Mouse (Mus musculus): ENCODE results near the gene Serpinc1. TPM values are rescaled to one million over a fixed set of nuclear protein-coding genes. Genes with fewer than 3 reads are reported as not detected.
"Not testable (repeated sequence)": the region's sequence is repeated elsewhere in the genome, so short reads cannot be mapped to it uniquely, and the experiment has no call there.

Gene Serpinc1
- total RNA-seq, 2 experiments from 2014 or later: 0.25 to 0.68 TPM

DNA sequence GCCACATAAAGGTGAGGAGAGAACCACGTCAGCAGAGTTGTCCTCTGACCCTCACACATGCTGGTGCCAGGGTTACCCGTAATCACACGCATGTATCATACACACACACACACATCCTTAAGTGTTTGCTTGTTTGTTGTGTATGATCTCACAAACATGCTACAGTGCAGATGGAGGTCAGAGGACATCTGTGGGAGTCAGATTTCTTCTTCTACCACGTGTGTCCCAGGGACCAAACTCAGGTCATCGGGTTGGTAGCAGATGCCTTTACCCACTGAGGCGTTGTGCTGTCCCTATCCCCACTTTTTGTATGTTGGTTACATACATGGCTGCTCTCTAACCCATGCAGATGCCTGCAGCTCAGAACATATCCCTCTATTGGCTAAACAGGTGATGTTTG is 7.1 kb downstream of the Serpinc1 start:
- no peak for DNase-seq (ENCODE audit: extremely low spot score in 1 of 2, low spot score in 2 of 2)
- H3K4me3 ChIP-seq: no peak overlapping the region
- no peak for TF ChIP-seq CTCF (IDR thresholded peaks at IDR 0.05)
- intact Hi-C loops (cut with DNase I): no loop called here
- H3K27ac ChIP-seq: no peak overlapping the region

DNA sequence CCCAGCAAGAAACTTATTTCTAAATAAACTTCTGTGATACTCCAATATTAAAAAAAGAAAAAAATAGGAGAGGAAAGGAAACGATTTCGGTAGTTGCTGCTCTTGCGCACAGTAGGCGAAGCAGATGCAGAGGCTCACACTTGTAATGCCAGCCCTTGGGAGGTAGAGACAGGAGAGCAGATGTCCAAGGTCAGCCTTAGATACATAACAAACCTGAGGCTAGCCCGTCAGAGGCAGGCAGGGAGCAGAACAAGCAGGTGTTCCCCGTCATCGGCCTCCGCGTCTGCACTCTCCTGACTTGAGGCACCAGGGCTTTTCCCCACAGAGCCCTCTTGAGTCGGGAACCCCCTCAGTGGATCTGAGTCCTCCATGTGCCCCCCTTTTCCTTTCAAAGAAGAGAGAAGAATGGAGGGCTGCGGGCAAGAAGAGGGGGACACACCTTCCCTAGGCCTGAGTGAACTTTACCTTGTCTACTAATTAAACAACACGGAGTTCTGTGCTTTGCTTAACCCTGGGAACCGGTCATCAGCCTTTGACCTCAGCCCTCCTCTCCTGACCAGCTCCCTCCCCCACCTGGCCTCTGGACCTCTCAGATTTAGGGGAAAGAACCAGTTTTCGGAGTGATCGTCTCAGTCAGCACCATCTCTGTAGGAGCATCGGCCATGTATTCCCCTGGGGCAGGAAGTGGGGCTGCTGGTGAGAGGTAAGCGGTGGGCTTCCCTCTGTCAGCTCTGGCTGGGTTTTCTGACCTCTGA is 8.7 kb downstream of the Serpinc1 start:
- H3K4me3 ChIP-seq: no peak overlapping the region
- no peak for TF ChIP-seq CTCF (IDR thresholded peaks at IDR 0.05)
- intact Hi-C loops (cut with DNase I): no loop called here
- DNase-seq (ENCODE audit: extremely low spot score in 1 of 2, low spot score in 2 of 2): no peak
- no peak overlapping the region for H3K27ac ChIP-seq

DNA sequence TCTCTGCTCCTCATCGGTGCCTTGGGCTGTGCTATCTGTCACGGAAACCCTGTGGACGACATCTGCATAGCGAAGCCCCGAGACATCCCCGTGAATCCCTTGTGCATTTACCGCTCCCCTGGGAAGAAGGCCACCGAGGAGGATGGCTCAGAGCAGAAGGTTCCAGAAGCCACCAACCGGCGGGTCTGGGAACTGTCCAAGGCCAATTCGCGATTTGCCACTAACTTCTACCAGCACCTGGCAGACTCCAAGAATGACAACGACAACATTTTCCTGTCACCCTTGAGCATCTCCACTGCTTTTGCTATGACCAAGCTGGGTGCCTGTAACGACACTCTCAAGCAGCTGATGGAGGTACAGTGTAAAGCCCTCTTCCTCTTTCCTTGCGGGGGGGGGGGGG is 11.0 kb downstream of the Serpinc1 start:
- Histone ChIP-seq H3K4me3 (no peak overlapping the region), H3K27ac (no peak overlapping the region)
- intact Hi-C loops (cut with DNase I): no loop called here
- DNase-seq (ENCODE audit: extremely low spot score in 1 of 2, low spot score in 2 of 2): no peak
- TF ChIP-seq CTCF (IDR thresholded peaks at IDR 0.05): no peak

DNA sequence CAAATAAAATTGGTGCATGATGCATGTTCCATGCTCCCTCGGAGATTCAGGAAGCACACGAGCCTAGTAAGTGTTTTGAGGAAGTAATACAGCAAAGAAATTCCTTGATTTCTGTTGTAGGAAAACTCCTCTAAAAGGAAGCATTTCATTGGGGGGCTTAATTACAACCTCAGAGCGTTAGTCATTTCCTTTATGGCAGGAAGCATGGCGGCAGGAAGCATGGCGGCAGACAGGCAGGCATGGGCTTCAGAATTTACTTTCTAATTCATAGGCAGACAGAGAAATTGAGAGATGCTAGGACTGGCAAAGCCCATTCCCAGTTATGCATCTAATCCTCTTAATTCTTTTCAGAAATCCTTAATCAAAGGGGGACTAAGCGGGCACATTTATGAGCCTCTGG is 15.5 kb downstream of the Serpinc1 start:
- no peak overlapping the region for H3K4me3 ChIP-seq
- DNase-seq (ENCODE audit: extremely low spot score in 1 of 2, low spot score in 2 of 2): no peak
- intact Hi-C loops (cut with DNase I): no loop called here
- no peak overlapping the region for H3K27ac ChIP-seq
- no peak for TF ChIP-seq CTCF (IDR thresholded peaks at IDR 0.05)

DNA sequence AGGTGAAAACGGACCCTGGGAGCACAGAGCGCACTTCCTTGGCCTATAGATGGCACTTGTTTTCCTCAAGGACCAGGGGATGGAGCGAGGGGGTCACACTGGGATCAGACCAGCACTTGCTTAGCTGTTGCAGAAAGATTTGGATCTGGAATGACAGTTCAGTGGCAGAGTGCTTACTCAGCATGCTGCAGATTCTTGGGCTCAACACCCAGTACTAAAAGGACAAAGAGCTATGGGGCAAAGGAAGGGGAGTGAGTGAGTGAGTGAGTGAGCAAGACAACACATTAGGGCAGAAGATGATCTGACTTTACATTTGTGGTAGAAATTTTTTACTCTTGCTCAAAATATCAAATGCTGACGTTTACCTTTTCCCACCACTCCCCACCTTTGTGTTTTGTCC is 26.6 kb downstream of the Serpinc1 start:
- Histone ChIP-seq H3K4me3 (no peak overlapping the region), H3K27ac (no peak overlapping the region)
- intact Hi-C loops (cut with DNase I): no loop called here
- no peak for DNase-seq (ENCODE audit: extremely low spot score in 1 of 2, low spot score in 2 of 2)
- TF ChIP-seq CTCF (IDR thresholded peaks at IDR 0.05): no peak

- Histone ChIP-seq H3K27ac (no peak overlapping the region), H3K4me3 (no peak overlapping the region)
- no peak for DNase-seq (ENCODE audit: extremely low spot score in 1 of 2, low spot score in 2 of 2)
- intact Hi-C loops (cut with DNase I): no loop called here
- no peak for TF ChIP-seq CTCF (IDR thresholded peaks at IDR 0.05)
These were observed 27.1 kb downstream of the Serpinc1 start for GRCm38 (mm10) chr1:161005526-161005925.

DNA sequence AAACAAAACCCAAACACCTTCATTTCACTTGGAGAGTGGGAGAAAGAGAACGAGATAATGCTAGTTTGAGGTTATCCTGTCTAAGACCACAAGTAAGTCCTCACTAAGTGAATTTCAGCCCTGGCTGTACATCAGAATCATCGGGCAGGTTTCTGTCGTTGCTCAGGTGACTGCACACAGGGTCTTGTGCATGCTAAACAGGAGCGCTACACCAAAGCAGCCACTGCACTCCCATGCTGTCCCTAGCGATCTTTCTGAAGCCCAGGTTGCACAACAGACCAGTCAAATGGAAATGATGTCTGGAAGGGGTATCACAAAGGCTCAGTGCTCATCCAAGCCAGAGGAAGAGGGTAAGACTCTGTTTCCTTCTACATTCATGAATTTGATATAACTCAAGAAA is 28.1 kb downstream of the Serpinc1 start:
- Histone ChIP-seq H3K27ac (no peak overlapping the region), H3K4me3 (no peak overlapping the region)
- DNase-seq (ENCODE audit: extremely low spot score in 1 of 2, low spot score in 2 of 2): no peak
- no peak for TF ChIP-seq CTCF (IDR thresholded peaks at IDR 0.05)
- intact Hi-C loops (cut with DNase I): no loop called here

DNA sequence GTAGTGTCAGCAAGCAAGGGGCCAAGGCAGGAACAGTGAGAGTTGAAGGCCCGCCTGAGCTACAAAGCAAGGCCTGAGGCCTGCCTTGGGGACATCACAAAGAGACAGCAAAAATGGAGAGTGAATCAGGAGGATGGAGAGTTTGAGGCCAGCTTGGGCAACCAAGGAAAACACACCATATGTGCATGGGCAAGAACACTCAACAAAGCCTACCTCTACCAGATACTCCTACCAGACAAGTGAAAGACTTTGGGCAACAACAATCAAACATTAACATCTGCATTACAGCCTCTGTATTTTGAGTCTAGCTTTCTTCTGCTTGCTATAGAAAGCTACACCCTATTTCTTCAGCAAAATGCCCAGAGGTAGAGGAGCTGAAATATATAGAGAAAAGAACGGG is 29.7 kb downstream of the Serpinc1 start:
- no peak for TF ChIP-seq CTCF (IDR thresholded peaks at IDR 0.05)
- Histone ChIP-seq H3K4me3 (no peak overlapping the region), H3K27ac (no peak overlapping the region)
- intact Hi-C loops (cut with DNase I): no loop called here
- DNase-seq (ENCODE audit: extremely low spot score in 1 of 2, low spot score in 2 of 2): no peak

- DNase-seq (ENCODE audit: extremely low spot score in 1 of 2, low spot score in 2 of 2): no peak
- no peak for TF ChIP-seq CTCF (IDR thresholded peaks at IDR 0.05)
- intact Hi-C loops (cut with DNase I): no loop called here
- Histone ChIP-seq H3K27ac (no peak overlapping the region), H3K4me3 (no peak overlapping the region)
These were observed 32.1 kb downstream of the Serpinc1 start for GRCm38 (mm10) chr1:161010436-161010835.

DNA sequence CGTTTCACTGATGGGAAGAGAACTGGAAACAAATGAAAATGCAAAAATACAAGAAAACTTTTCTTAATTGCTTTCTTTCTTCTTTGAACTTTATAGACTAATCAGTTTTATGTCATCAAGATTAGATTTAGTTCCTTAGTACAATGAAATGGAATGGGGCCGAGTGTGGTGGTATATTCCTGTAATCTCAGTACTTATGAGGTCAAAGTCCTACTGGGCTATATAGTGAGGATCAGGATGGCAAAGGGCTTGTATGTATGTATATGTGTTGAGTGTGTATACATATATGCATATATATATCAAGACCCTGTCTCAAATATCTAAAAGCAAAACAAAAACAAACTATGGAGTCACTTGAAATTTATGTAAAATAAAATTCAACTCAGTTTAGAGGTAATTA is 38.0 kb downstream of the Serpinc1 start:
- intact Hi-C loops (cut with DNase I): no loop called here
- Histone ChIP-seq H3K4me3 (no peak overlapping the region), H3K27ac (no peak overlapping the region)
- TF ChIP-seq CTCF (IDR thresholded peaks at IDR 0.05): no peak
- DNase-seq (ENCODE audit: extremely low spot score in 1 of 2, low spot score in 2 of 2): no peak

DNA sequence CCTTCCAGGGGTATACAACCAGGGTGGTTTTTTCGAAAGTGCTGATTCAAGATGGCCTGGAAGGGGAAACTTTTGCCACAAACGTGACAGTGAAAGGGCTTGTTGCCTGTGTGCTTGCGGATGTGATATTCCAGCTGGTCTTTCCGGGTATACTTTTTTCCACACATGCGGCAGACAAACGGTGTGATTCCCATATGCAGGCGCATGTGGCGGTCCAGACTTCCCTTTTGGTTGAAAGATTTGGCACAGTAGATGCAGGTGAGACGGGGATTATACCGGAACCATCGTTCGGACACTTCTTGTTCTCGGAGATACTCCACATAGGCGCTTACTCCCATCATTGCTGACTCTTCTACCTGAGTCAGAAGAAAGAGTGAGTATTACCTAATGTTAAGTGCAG is 41.7 kb downstream of the Serpinc1 start:
- H3K27ac ChIP-seq: no peak overlapping the region
- TF ChIP-seq CTCF (IDR thresholded peaks at IDR 0.05): no peak
- no peak for DNase-seq (ENCODE audit: extremely low spot score in 1 of 2, low spot score in 2 of 2)
- intact Hi-C loops (cut with DNase I): no loop called here
- no peak overlapping the region for H3K4me3 ChIP-seq

GRCm38 (mm10) chr1:161025410-161026210 is 47.2 kb downstream of the Serpinc1 start:
- Histone ChIP-seq H3K4me3 (no peak overlapping the region), H3K27ac (no peak overlapping the region)
- intact Hi-C loops (cut with DNase I): no loop called here
- DNase-seq (ENCODE audit: extremely low spot score in 1 of 2, low spot score in 2 of 2): no peak
- TF ChIP-seq CTCF (IDR thresholded peaks at IDR 0.05): no peak

- no peak overlapping the region for H3K27ac ChIP-seq
- intact Hi-C loops (cut with DNase I): no loop called here
- no peak overlapping the region for H3K4me3 ChIP-seq
- no peak for TF ChIP-seq CTCF (IDR thresholded peaks at IDR 0.05)
- DNase-seq (ENCODE audit: extremely low spot score in 1 of 2, low spot score in 2 of 2): no peak
These were observed 48.8 kb downstream of the Serpinc1 start for GRCm38 (mm10) chr1:161027196-161027595.

DNA sequence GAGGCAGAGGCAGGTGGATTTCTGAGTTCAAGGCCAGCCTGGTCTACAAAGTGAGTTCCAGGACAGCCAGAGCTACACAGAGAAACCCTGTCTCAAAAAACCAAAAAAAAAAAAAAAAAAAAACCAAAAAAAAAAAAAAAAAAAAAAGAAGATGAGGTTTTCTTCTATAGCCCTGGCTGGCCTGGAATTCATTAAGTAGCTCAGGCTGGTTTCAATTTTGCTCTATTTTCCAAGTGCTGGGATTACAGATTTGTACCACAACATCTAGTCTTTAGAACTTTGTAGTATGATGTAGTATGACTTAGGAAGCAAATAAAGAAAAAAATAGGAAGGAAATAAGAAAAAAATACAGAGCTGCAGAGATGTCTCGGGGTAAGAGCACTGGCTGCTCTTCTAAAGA is 50.0 kb downstream of the Serpinc1 start:
- H3K4me3 ChIP-seq; H3K27ac ChIP-seq; intact Hi-C loops (cut with DNase I); DNase-seq (ENCODE audit: extremely low spot score in 1 of 2, low spot score in 2 of 2): not testable (repeated sequence)
